Mouse (Mus musculus) heart, adult 2 months (tissue): ENCODE data around the gene Inca1.

Source experiments
- EP300 ChIP-seq: fragments of 200-500 bp; IDR thresholded peaks from 2 replicates; pipeline ENCODE4 v1.6.1; 2011; ENCODE audit warnings: low read depth, low read length, control low read depth; ENCODE audit not compliant: insufficient read depth
- POLR2A ChIP-seq: fragments of 200-500 bp; IDR thresholded peaks from 2 replicates; pipeline ENCODE4 v1.6.1; 2011; ENCODE audit warnings: mild to moderate bottlenecking, low read depth, low read length, control low read depth; ENCODE audit not compliant: insufficient read depth

- TF ChIP-seq POLR2A (no peak), EP300 (no peak)
Measured at GRCm38 (mm10) chr11:70679894-70680293, 20.1 kb downstream of the Inca1 start.
